Mouse (Mus musculus) cerebellum, adult 2 months (tissue): Measurements from ENCODE around the gene Myo18a.

ENCODE experiments used
- CTCF ChIP-seq: fragments of 200-500 bp; IDR thresholded peaks from 2 replicates; pipeline ENCODE4 v1.5.1; 2011; ENCODE audit warnings: low read depth, mild to moderate bottlenecking, control low read depth, low read length, moderate library complexity, borderline replicate concordance; ENCODE audit not compliant: insufficient read depth
- POLR2A ChIP-seq: fragments of 200-500 bp; IDR thresholded peaks from 2 replicates; pipeline ENCODE4 v1.6.1; 2011; ENCODE audit warnings: low read length, control low read depth, borderline replicate concordance; ENCODE audit not compliant: insufficient read depth

GRCm38 (mm10) chr11:77827241-77827995 lies 64.4 kb downstream of the Myo18a start:
- TF ChIP-seq CTCF: peak; percentile 99
- TF ChIP-seq POLR2A: no peak
